Mouse (Mus musculus): ENCODE results near the gene Ppp1r3c. TPM values are rescaled to one million over a fixed set of nuclear protein-coding genes. Genes with fewer than 3 reads are reported as not detected.

Ppp1r3c gene
- polyA plus RNA-seq, 1 experiment = not detected

GRCm38 (mm10) chr19:36704763-36705162, 31.7 kb downstream of the Ppp1r3c start:
- no peaks in the 10 kb centered on the region for H3K9me3 ChIP-seq (ENCODE audit: control insufficient read depth, low read length)
- TF ChIP-seq GATA1 (IDR thresholded peaks at IDR 0.05; ENCODE audit: low read length) (no peak), TAL1 (IDR thresholded peaks at IDR 0.05; ENCODE audit: low read length) (no peak)
- no peaks in the 10 kb centered on the region for H3K4me1 ChIP-seq (ENCODE audit: control insufficient read depth)
- no peaks in the 10 kb centered on the region for H3K27me3 ChIP-seq (ENCODE audit: control insufficient read depth)
- H3K4me3 ChIP-seq (replicated peaks) = no peak overlapping the region
- no peaks in the 10 kb centered on the region for H3K36me3 ChIP-seq (ENCODE audit: control insufficient read depth)

GRCm38 (mm10) chr19:36701809-36702622, 34.4 kb downstream of the Ppp1r3c start:
- H3K4me3 ChIP-seq (replicated peaks) = no peak overlapping the region
- no peaks in the 10 kb centered on the region for H3K36me3 ChIP-seq (ENCODE audit: control insufficient read depth)
- no peaks in the 10 kb centered on the region for H3K27me3 ChIP-seq (ENCODE audit: control insufficient read depth)
- no peaks in the 10 kb centered on the region for H3K4me1 ChIP-seq (ENCODE audit: control insufficient read depth)
- TF ChIP-seq GATA1 (IDR thresholded peaks at IDR 0.05; ENCODE audit: low read length) (no peak), TAL1 (IDR thresholded peaks at IDR 0.05; ENCODE audit: low read length) (no peak)
- H3K9me3 ChIP-seq (ENCODE audit: control insufficient read depth, low read length) = peaks cover 3% of the 10 kb centered on the region; the same call in 1 of the 2 replicates

DNA sequence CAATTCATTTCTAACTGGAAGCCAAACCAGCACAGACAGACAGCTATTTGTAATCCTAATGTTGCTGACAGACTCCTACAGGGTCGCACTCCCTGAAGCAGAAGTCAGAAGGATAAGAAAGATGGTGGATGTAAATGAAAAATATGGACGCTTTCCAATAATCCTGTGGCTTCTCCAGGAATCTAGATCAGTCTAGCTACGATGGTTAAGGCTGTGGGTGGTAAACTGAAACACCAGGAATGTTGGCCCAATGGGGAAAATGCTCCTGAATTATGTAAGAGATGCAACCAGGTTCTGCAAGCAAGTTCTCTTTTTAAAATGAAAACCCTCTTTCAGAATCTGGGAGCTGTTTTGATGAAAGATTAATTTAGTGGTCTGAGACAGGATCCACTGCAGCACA, 35.1 kb downstream of the Ppp1r3c start:
- no peaks in the 10 kb centered on the region for H3K27me3 ChIP-seq (ENCODE audit: control insufficient read depth)
- TF ChIP-seq GATA1 (IDR thresholded peaks at IDR 0.05; ENCODE audit: low read length) (no peak), TAL1 (IDR thresholded peaks at IDR 0.05; ENCODE audit: low read length) (no peak)

GRCm38 (mm10) chr19:36700937-36701336, 35.5 kb downstream of the Ppp1r3c start:
- Histone ChIP-seq H3K27me3 (ENCODE audit: control insufficient read depth) (no peaks in the 10 kb centered on the region), H3K9me3 (ENCODE audit: control insufficient read depth, low read length) (peaks cover 3% of the 10 kb centered on the region; the same call in 1 of the 2 replicates), H3K36me3 (ENCODE audit: control insufficient read depth) (no peaks in the 10 kb centered on the region), H3K4me1 (ENCODE audit: control insufficient read depth) (no peaks in the 10 kb centered on the region), H3K4me3 (replicated peaks) (no peak overlapping the region)
- TF ChIP-seq TAL1 (IDR thresholded peaks at IDR 0.05; ENCODE audit: low read length) = no peak
- TF ChIP-seq GATA1 (IDR thresholded peaks at IDR 0.05; ENCODE audit: low read length) = no peak

More for the DNA sequence above, 35.1 kb downstream of the Ppp1r3c start:
- Histone ChIP-seq H3K9me3 (ENCODE audit: control insufficient read depth, low read length) (peaks cover 3% of the 10 kb centered on the region; the same call in 1 of the 2 replicates), H3K4me3 (replicated peaks) (no peak overlapping the region), H3K36me3 (ENCODE audit: control insufficient read depth) (no peaks in the 10 kb centered on the region), H3K4me1 (ENCODE audit: control insufficient read depth) (no peaks in the 10 kb centered on the region)

GRCm38 (mm10) chr19:36699151-36699550, 37.3 kb downstream of the Ppp1r3c start:
- Histone ChIP-seq H3K27me3 (ENCODE audit: control insufficient read depth) (no peaks in the 10 kb centered on the region), H3K4me3 (replicated peaks) (no peak overlapping the region), H3K4me1 (ENCODE audit: control insufficient read depth) (no peaks in the 10 kb centered on the region), H3K9me3 (ENCODE audit: control insufficient read depth, low read length) (peaks cover 3% of the 10 kb centered on the region; the same call in 1 of the 2 replicates), H3K36me3 (ENCODE audit: control insufficient read depth) (no peaks in the 10 kb centered on the region)
- no peak for TF ChIP-seq GATA1 (IDR thresholded peaks at IDR 0.05; ENCODE audit: low read length)
- no peak for TF ChIP-seq TAL1 (IDR thresholded peaks at IDR 0.05; ENCODE audit: low read length)

DNA sequence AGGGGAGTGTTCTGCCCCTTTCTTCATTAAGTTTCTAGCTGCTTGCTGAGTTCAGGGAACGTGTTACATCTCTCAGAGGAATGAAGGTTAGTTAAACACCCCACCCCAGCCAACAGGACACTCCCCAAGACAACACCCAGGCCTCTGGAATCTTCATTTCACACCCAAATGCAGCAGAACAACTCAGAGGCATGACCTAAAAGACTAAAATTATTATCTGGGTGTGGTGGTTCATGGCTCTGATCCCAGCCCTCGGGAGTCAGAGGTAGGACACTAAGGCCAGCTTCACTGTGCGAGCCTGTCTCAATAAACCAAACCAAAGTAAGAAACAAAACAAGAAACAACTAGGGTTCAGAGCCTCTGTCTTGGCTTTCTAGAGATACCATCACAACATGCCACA, 38.3 kb downstream of the Ppp1r3c start:
- no peaks in the 10 kb centered on the region for H3K36me3 ChIP-seq (ENCODE audit: control insufficient read depth)
- no peaks in the 10 kb centered on the region for H3K4me1 ChIP-seq (ENCODE audit: control insufficient read depth)
- no peaks in the 10 kb centered on the region for H3K27me3 ChIP-seq (ENCODE audit: control insufficient read depth)
- no peak overlapping the region for H3K4me3 ChIP-seq (replicated peaks)
- H3K9me3 ChIP-seq (ENCODE audit: control insufficient read depth, low read length) = peaks cover 3% of the 10 kb centered on the region; the same call in 1 of the 2 replicates
- TF ChIP-seq TAL1 (IDR thresholded peaks at IDR 0.05; ENCODE audit: low read length) (no peak), GATA1 (IDR thresholded peaks at IDR 0.05; ENCODE audit: low read length) (no peak)

- Histone ChIP-seq H3K4me1 (ENCODE audit: control insufficient read depth) (no peaks in the 10 kb centered on the region), H3K4me3 (replicated peaks) (no peak overlapping the region), H3K9me3 (ENCODE audit: control insufficient read depth, low read length) (peaks cover 3% of the 10 kb centered on the region; the same call in 1 of the 2 replicates), H3K27me3 (ENCODE audit: control insufficient read depth) (no peaks in the 10 kb centered on the region), H3K36me3 (ENCODE audit: control insufficient read depth) (no peaks in the 10 kb centered on the region)
- TF ChIP-seq GATA1 (IDR thresholded peaks at IDR 0.05; ENCODE audit: low read length) = no peak
- TF ChIP-seq TAL1 (IDR thresholded peaks at IDR 0.05; ENCODE audit: low read length) = no peak
These were observed 39.8 kb downstream of the Ppp1r3c start for GRCm38 (mm10) chr19:36696601-36697122.

DNA sequence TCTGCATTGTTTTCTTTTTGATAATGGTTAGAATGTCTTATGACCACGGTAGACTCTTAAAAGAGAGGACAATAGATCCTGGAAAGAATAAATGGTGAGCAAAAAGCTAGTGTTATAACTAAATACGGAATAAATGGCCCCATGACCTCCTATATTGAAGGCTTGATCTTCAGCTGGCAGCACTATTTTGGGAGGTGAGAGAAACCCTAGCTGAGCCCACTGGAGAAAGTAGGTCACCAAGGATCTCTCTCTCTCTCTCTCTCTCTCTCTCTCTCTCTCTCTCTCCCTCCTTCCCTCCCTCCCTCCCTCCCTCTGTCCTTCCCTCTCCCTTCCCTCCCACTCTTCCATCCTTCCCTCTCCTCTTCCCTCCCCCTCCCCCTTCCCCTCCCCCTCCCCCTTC, 42.9 kb downstream of the Ppp1r3c start:
- TF ChIP-seq TAL1 (IDR thresholded peaks at IDR 0.05; ENCODE audit: low read length) (no peak), GATA1 (IDR thresholded peaks at IDR 0.05; ENCODE audit: low read length) (no peak)

GRCm38 (mm10) chr19:36691941-36692340, 44.5 kb downstream of the Ppp1r3c start:
- H3K27me3 ChIP-seq (ENCODE audit: control insufficient read depth) = no peaks in the 10 kb centered on the region
- TF ChIP-seq TAL1 (IDR thresholded peaks at IDR 0.05; ENCODE audit: low read length) (no peak), GATA1 (IDR thresholded peaks at IDR 0.05; ENCODE audit: low read length) (no peak)
- no peaks in the 10 kb centered on the region for H3K4me1 ChIP-seq (ENCODE audit: control insufficient read depth)
- no peaks in the 10 kb centered on the region for H3K36me3 ChIP-seq (ENCODE audit: control insufficient read depth)
- no peaks in the 10 kb centered on the region for H3K9me3 ChIP-seq (ENCODE audit: control insufficient read depth, low read length)
- no peak overlapping the region for H3K4me3 ChIP-seq (replicated peaks)

More for the DNA sequence above, 42.9 kb downstream of the Ppp1r3c start:
- Histone ChIP-seq H3K4me3 (replicated peaks) (no peak overlapping the region), H3K4me1 (ENCODE audit: control insufficient read depth) (no peaks in the 10 kb centered on the region), H3K27me3 (ENCODE audit: control insufficient read depth) (no peaks in the 10 kb centered on the region), H3K36me3 (ENCODE audit: control insufficient read depth) (no peaks in the 10 kb centered on the region), H3K9me3 (ENCODE audit: control insufficient read depth, low read length) (no peaks in the 10 kb centered on the region)
